Mouse (Mus musculus): ENCODE results near the gene Fmo4. TPM values are rescaled to one million over a fixed set of nuclear protein-coding genes. Genes with fewer than 3 reads are reported as not detected.
A peak's percentile ranks its signal among the peaks of the same experiment; 100 is the strongest.

Gene Fmo4
- total RNA-seq (2021), result 1 to 10 TPM; 2.2 to 4.0 TPM
- long read RNA-seq, experiment 1, partial matches to known transcripts, result 2 of 5 reads
- long read RNA-seq, experiment 1, other reads (novel, unspliced or antisense), result 2 of 5 reads
- long read RNA-seq, experiment 2, result 0 reads

- peak; percentile 75 for DNase-seq
Measured at GRCm38 (mm10) chr1:162813836-162814156, at the start of gene Fmo4. Gene Fmo4, minus strand, starts transcription at chr1:162813972.

GRCm38 (mm10) chr1:162862328-162862727 lies 48.6 kb upstream of the Fmo4 start:
- DNase-seq, result no peak

- DNase-seq, result peak; percentile 56
Measured at GRCm38 (mm10) chr1:162859996-162860605, 46.3 kb upstream of the Fmo4 start.

DNA sequence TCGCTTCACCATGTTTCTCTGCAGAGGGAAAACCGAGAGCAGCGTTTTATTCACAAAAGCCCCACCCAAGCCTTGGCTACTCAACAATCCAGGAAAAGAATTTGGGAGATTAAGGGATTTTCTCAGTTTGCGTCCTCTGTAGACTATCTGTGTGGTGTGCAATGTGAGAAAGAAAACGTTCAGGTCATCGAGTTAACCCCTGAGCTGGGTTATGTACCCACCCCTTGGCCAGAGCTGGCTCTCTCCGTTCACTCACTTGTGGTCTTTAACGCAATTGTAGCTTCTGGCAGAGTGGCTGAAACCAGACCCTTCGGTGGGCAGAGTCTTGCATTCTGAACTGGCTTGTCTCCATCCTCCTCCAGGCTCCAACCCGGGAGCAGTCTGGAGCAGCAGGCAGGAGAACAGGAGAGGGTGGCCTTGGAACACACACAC lies 45.8 kb upstream of the Fmo4 start:
- DNase-seq, result peak; percentile 23

DNA sequence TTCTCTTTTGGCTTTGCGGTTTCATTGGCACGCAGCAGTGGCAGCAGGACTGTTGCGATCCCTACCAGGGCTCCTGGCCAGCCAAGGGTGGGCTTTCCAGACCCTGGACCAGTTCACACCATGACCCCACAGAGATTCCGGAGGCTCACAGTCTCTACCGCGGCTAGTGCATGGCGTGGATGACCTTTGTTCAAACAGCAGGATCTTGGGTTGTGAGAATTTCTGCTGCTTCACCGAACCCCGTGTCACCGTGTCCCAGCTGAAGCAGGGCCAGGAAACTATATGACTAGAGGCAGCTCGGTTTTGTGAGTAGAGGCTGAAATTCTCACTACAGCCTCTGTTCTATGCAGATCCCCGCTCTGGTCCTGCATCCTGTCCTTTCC lies 45.0 kb upstream of the Fmo4 start:
- peak; percentile 47 for DNase-seq

DNA sequence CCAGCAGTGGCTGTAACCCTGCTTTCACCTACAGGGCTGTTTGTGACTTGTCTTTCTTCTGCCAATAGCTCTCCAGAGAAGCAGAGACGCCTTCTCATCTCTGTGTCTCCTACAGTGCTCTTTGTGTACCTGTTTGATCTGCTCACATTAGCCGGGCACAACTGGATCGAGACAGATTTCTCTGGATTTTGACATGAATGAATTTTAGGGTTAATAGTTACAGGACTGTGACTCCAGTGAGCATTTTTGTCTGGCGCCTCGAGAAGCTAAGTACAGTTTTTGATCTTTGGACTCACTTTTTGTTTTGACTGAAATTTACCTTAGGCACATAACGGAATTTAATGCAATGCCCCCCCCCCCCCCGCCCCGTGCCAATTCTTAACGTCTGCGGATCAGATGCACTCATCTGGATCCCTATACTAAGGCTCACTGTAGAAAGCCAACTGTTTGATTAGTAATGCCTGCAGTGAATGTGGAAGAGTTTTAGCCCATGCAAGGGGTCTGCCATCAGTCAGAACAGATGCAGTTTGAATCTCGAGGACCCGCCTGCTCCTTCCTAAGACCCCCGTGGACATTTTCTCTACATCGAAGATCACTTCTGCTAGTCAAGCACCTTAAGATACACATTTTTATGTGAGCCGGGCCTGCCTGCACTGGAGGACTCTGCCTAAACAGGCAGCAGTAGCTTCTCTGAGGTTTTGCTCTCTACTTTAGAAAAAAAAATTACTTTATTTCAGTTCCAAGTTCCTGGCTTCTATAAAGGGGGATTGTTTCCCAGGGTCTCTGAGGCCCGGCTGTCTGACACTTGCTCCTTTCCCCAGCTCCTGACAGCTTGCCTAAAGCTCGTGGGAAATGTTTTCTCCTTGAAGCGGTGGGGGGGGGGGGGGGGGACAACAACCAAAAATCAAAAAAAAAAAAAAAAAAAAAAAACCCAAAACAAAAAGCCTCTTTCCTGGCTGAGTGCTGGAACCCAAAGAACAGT lies 44.3 kb upstream of the Fmo4 start:
- no peak for DNase-seq

DNA sequence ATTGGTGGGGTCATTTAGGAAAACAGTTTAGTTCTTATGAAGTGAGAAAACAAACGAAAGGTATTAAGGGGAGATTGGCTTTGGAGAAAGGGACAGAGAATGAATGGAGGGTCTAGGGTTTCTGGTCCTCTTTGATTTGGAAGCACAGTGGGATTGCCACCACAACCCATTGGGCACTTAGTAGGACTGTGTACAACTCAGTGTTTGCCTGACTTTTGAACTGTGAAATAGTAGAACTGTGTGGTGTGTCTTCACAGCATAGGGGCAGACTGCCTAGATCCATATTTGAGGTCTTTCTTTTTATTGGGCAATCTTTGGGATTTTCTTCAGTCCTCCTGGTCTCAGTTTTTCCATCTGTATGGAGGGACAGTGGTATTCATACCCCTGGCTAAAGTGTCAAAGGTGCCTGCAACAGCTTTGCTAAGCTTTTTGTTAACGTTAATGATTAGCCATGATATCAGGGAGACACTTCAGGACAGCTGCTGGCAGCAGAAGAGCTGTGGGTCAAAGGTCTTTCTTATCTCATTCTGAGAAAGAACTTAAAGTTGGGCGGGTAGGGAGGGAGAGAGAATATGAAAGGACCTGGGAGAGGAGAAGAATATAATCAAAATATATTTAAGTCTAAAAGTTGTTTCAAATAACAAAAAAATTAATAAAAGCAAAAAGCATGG lies 40.2 kb upstream of the Fmo4 start:
- no peak for DNase-seq

- no peak for DNase-seq
Measured at GRCm38 (mm10) chr1:162847554-162847953, 33.8 kb upstream of the Fmo4 start.

DNA sequence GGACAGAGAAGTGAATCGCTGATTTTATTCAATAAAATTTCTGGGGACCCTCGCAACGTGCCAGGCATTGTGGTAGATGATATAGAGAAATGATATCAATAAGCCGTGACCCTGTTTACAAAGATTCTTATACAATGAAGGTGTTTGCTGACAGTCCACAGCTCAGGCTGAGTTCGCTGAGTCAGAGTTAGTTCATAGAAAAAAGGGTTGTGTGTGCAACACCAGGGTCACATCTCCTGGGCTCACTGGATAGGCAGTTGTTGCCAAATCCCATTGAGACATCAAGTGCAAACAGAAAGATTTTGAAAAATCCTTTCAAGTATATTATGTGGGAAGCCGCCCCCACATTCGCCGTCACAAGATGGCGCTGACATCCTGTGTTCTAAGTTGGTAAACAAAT lies 26.4 kb upstream of the Fmo4 start:
- DNase-seq, result peak; percentile 29

- no peak for DNase-seq
Measured at GRCm38 (mm10) chr1:162838976-162839375, 25.2 kb upstream of the Fmo4 start.

GRCm38 (mm10) chr1:162834342-162834741 lies 20.6 kb upstream of the Fmo4 start:
- DNase-seq, result no peak

DNA sequence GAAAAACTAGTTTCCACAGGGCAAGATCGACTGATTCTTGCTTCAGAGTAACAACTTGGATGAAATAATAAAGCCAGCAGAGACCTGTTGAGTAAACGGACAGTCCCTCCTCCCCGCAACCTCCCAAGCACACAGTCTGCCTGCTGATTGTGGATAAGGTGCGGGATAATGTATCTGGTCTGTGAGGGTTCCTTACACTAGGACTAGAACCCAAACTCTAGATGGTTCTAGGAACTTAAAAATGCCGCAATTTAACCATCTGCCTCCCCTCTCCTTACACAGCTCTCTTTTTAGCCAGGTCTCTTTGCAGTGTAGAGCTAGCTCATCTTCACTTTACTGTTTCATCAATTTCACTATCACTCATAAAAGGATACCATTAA lies 18.8 kb upstream of the Fmo4 start:
- DNase-seq, result no peak

DNA sequence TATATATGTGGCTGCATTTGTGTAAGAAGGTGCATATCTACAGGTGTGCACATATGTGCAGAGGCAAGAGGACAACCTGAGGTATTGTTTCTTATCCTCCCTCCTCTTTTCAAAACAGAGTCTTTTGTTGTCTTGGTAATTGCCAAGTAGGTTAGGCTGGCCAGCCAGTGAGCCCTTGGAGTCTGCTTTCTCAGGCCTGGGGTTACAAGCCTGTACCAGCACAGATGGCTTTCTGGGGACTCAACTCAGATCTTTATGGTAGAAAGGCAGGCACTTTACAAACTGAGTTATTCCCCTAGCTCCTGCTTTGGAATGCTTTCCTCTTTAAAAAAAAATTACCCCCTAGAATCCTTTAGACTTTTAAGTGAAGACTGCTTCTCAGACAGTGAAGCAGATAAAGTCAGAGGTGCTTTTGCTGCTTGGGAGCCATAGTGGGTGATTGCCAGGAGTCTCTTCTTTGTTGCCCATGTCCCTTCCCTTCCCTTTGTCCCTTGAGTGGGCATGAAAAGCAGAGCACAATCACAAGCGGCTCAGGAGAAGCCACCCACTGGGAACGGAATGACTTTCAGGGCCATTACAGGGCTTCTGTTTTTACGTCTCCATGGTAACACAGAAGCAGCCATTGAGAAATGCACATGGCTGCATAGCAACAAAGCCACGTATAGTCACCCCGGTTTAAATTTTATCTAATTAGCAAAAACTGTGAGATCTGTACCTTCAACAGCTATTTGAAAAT lies 18.2 kb upstream of the Fmo4 start:
- no peak for DNase-seq

GRCm38 (mm10) chr1:162819280-162819679 lies 5.5 kb upstream of the Fmo4 start:
- DNase-seq, result no peak

DNA sequence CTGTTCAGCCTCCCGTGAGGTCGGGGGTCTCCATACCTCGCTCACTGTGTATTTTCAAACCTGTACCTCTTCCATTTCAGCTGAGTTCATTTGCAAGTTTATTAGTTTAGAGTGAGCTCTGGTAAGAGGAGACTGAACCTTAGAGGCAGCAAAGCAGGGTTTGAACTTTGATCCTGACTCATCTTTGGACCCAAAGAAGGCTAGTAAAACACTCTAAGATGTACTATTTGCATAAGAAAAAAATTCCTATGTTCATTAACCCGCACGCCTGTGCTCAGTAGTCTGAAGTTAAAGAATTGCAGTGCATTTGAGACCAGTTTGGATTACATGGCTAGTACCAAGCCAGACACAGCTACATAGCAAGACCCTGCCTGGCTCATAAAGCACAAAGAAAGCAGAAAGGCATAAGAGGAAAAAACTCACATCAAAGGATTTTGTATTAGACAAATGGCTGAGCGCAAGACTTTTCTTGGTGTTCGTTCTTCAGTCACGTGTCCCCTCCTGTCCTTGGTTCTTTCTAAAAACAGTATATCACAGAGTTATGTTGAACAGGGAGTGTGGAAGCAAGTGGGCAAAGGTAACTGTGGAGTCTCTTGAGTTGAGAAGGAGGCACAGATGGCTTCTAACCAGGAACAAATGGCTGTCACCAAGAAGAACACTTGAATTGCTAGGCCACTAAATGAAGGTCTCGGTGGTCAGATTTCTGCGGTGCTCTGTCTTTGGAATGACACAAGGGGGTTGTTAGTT lies 1.8 kb upstream of the Fmo4 start:
- no peak for DNase-seq

GRCm38 (mm10) chr1:162814932-162815331 lies 1.2 kb upstream of the Fmo4 start:
- DNase-seq, result no peak

DNA sequence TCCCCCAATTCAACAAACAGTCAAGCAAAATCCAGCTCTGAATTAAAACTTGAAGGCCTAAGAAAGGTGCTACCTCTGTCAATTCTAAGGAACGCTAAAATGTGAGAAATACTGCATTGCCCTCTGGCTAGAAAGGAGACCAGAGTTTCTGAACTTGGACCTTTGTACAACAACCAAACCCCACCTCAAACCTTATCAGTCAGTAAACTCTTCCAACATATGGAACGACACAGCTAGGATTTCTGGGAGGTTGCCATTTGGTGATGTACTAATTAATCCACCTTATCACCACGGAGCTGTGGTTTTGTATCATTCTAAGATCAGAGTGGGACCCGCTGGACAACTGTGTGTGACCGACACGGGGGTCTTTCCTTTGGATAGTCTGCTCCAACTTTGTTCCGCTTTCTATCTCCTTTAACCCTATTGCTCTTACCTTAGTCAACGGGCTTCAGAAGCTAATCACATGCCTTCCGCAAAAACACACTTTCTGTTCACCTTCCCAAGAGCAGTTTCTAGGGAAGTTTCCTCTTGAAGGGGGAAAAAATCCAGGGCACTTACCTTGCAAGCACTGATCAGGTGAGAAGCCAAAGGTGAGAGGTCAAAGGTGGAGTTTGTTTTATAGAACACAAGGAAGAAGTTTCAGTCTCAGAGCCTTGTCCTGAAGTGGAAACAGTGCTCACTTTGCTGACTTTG lies 483 bp downstream of the Fmo4 start:
- no peak for DNase-seq

DNA sequence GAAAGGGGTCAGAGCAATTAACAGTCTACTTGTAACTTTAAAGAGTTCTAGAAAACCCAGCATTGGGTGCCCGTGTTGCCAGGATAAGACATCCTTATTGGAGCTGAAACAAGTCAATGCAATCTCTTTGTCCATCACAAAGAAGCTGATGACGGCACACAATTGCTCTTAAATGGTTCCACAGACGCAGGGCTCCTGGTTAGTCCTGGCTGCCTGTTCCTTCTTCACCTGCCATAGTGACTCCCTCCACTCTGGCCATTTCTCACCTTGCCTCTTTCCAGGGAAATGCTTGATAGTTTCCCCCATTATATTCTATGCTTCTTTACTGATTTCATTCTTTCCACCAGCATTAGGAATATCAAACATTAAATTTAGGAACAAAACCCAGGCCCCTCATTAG lies 5.2 kb downstream of the Fmo4 start:
- DNase-seq, result no peak

GRCm38 (mm10) chr1:162807441-162807840 lies 6.3 kb downstream of the Fmo4 start:
- DNase-seq, result no peak

- DNase-seq, result no peak
Measured at GRCm38 (mm10) chr1:162805011-162805410, 8.8 kb downstream of the Fmo4 start.

- no peak for DNase-seq
Measured at GRCm38 (mm10) chr1:162796441-162796840, 17.3 kb downstream of the Fmo4 start.

Data from adrenal gland, postnatal 10 days (tissue).